Mouse (Mus musculus) bone marrow macrophage, adult 2 months (primary cell): Measurements from ENCODE around the gene 2310022A10Rik.

ENCODE experiments used
- CTCF ChIP-seq: IDR thresholded peaks from 2 replicates; pipeline ENCODE4 v1.5.1; 2012; ENCODE audit warnings: low read depth, mild to moderate bottlenecking, low read length, moderate library complexity
- POLR2A ChIP-seq: IDR thresholded peaks from 2 replicates; pipeline ENCODE4 v1.6.1; 2012; ENCODE audit warnings: mild to moderate bottlenecking, low read depth, low read length, borderline replicate concordance

- TF ChIP-seq POLR2A (no peak), CTCF (no peak)
These were observed 46.2 kb upstream of the 2310022A10Rik start for GRCm38 (mm10) chr7:27506765-27507370.
